Mouse (Mus musculus) limb, embryonic 13.5 days (tissue): ENCODE measurements around the gene Timp4. TPM values are rescaled to one million over a fixed set of nuclear protein-coding genes. Genes with fewer than 3 reads are reported as not detected.
A peak's percentile ranks its signal among the peaks of the same experiment; 100 is the strongest.
"Not testable (repeated sequence)": the region's sequence is repeated elsewhere in the genome, so short reads cannot be mapped to it uniquely, and the experiment has no call there.

Experiments
- ATAC-seq: fragments of 200-750 bp; cut with Nextera tagmentation; 2 replicates; pipeline ENCODE4 v1.8.0; 2017; ENCODE audit warnings: low read depth, moderate number of reproducible peaks, moderate TSS enrichment; ENCODE audit not compliant: low FRiP score
- H3K27ac ChIP-seq: fragments of 300-500 bp; sonication (generic); 2 replicates; pipeline ENCODE4 v1.5.1; 2015; ENCODE audit warnings: inconsistent platforms, mild to moderate bottlenecking, moderate library complexity
- H3K27me3 ChIP-seq: fragments of 300-500 bp; sonication (generic); 2 replicates; pipeline ENCODE4 v1.6.1; 2015; ENCODE audit warnings: mild to moderate bottlenecking, inconsistent platforms
- H3K36me3 ChIP-seq: fragments of 300-500 bp; sonication (generic); 2 replicates; pipeline ENCODE4 v1.6.1; 2015; ENCODE audit warnings: inconsistent platforms, mild to moderate bottlenecking, moderate library complexity
- H3K4me1 ChIP-seq: fragments of 300-500 bp; sonication (generic); 2 replicates; pipeline ENCODE4 v1.6.1; 2015; ENCODE audit warnings: inconsistent platforms
- H3K4me2 ChIP-seq: fragments of 300-500 bp; sonication (generic); replicated peaks from 2 replicates; pipeline ENCODE4 v1.6.1; 2015; ENCODE audit warnings: inconsistent platforms, mild to moderate bottlenecking, moderate library complexity
- H3K4me3 ChIP-seq: fragments of 300-500 bp; sonication (generic); 2 replicates; pipeline ENCODE4 v1.5.1; 2015; ENCODE audit warnings: moderate library complexity, mild to moderate bottlenecking, inconsistent platforms
- H3K9ac ChIP-seq: fragments of 300-500 bp; sonication (generic); 2 replicates; pipeline ENCODE4 v1.6.1; 2015; ENCODE audit warnings: mild to moderate bottlenecking, inconsistent platforms
- H3K9me3 ChIP-seq: fragments of 300-500 bp; sonication (generic); 2 replicates; pipeline ENCODE4 v1.6.1; 2016; ENCODE audit warnings: inconsistent platforms
- WGBS: fragments of 180-500 bp; shearing (Covaris S2); methylation state at CpG from one replicate; pipeline ENCODE4 v1.1.7; 2015; 5-methylcytosine and 5-hydroxymethylcytosine counted together
- polyA plus RNA-seq: library from polyadenylated mRNA; unstranded; fragments of >200 nt; fragmentation: Nextera tagmentation; extraction: Ambion mirVana; gene quantifications from 2 replicates; pipeline ENCODE4 v1.2.1, GENCODE M21; 2015

Gene Timp4
- polyA plus RNA-seq, 1 experiment from 2014 or later: 0.59 TPM

GRCm38 (mm10) chr6:115244222-115244621, 7.8 kb downstream of the Timp4 start:
- Histone ChIP-seq H3K4me2 (no peak overlapping the region), H3K9ac (no peak overlapping the region), H3K27me3 (no peaks in the 10 kb centered on the region), H3K27ac (no peak overlapping the region), H3K36me3 (no peaks in the 10 kb centered on the region), H3K4me1 (no peaks in the 10 kb centered on the region), H3K9me3 (no peaks in the 10 kb centered on the region), H3K4me3 (no peak overlapping the region)
- ATAC-seq: no peak
- WGBS: 68% methylated on average over 2 of the region's 2 CpGs

- Histone ChIP-seq H3K9ac (no peak overlapping the region), H3K4me3 (no peak overlapping the region), H3K27me3 (no peaks in the 10 kb centered on the region), H3K4me1 (no peaks in the 10 kb centered on the region), H3K27ac (no peak overlapping the region), H3K9me3 (no peaks in the 10 kb centered on the region), H3K36me3 (no peaks in the 10 kb centered on the region), H3K4me2 (no peak overlapping the region)
- WGBS: 92% methylated on average over 3 of the region's 3 CpGs
- ATAC-seq: no peak
These were observed 10.1 kb downstream of the Timp4 start for GRCm38 (mm10) chr6:115241939-115242338.

DNA sequence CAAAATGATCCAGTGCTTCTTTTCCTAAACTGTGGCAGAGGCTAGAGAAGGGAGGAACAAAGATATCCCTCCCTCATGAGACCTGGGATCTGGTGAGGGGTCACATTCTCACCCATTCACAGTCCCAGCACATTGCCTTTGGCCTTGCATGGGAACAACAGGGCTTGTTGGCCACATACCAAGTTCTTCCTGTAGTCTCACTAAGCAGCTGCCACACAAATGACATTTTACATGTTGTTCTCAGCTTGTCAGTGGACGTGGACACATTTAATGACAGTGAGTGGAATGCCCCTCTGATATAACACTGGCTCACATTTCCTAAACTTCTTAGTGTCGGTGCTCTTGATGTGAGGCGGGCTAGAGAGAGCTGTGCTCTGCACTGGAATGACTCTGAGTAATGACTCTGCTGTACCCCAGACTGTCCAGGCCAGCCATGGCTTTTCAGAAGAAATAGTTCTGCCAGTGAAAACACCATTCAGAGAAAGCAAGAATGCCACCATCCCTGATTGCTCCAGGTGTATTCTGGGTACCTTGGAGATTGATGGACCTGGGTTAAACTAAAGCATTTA, 10.8 kb downstream of the Timp4 start:
- H3K36me3 ChIP-seq: no peaks in the 10 kb centered on the region
- H3K27ac ChIP-seq: no peak overlapping the region
- WGBS: 60% methylated on average over 3 of the region's 3 CpGs
- no peak overlapping the region for H3K4me2 ChIP-seq
- no peak overlapping the region for H3K9ac ChIP-seq
- H3K9me3 ChIP-seq: no peaks in the 10 kb centered on the region
- H3K4me3 ChIP-seq: no peak overlapping the region
- H3K4me1 ChIP-seq: no peaks in the 10 kb centered on the region
- no peak for ATAC-seq
- no peaks in the 10 kb centered on the region for H3K27me3 ChIP-seq

DNA sequence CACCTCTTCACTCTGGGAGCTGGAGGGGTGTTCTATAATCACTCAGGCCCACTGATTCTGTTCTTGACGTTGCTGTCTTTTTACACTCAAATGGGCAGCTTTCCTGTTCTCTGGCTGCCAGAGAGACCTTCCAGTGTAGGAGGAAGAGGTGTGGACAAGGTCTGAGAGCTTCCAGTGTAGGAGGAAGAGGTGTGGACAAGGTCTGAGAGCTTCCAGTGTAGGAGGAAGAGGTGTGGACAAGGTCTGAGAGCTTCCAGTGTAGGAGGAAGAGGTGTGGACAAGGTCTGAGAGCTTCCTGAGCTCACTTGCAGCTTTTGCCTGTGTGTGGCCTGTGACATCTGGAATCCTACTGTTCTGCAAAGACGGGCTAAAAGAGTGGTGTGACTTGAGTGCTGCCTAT, 11.6 kb downstream of the Timp4 start:
- WGBS: 38% methylated on average over 2 of the region's 2 CpGs
- H3K4me2 ChIP-seq, H3K4me3 ChIP-seq, H3K27ac ChIP-seq, H3K4me1 ChIP-seq, H3K9me3 ChIP-seq, H3K9ac ChIP-seq, H3K36me3 ChIP-seq, H3K27me3 ChIP-seq, ATAC-seq: not testable (repeated sequence)

GRCm38 (mm10) chr6:115239335-115239734, 12.7 kb downstream of the Timp4 start:
- H3K4me3 ChIP-seq: no peak overlapping the region
- WGBS: 77% methylated on average over 7 of the region's 7 CpGs
- H3K27me3 ChIP-seq: no peaks in the 10 kb centered on the region
- no peaks in the 10 kb centered on the region for H3K9me3 ChIP-seq
- no peaks in the 10 kb centered on the region for H3K4me1 ChIP-seq
- H3K4me2 ChIP-seq: no peak overlapping the region
- no peak overlapping the region for H3K27ac ChIP-seq
- no peak for ATAC-seq
- H3K36me3 ChIP-seq: no peaks in the 10 kb centered on the region
- H3K9ac ChIP-seq: no peak overlapping the region

DNA sequence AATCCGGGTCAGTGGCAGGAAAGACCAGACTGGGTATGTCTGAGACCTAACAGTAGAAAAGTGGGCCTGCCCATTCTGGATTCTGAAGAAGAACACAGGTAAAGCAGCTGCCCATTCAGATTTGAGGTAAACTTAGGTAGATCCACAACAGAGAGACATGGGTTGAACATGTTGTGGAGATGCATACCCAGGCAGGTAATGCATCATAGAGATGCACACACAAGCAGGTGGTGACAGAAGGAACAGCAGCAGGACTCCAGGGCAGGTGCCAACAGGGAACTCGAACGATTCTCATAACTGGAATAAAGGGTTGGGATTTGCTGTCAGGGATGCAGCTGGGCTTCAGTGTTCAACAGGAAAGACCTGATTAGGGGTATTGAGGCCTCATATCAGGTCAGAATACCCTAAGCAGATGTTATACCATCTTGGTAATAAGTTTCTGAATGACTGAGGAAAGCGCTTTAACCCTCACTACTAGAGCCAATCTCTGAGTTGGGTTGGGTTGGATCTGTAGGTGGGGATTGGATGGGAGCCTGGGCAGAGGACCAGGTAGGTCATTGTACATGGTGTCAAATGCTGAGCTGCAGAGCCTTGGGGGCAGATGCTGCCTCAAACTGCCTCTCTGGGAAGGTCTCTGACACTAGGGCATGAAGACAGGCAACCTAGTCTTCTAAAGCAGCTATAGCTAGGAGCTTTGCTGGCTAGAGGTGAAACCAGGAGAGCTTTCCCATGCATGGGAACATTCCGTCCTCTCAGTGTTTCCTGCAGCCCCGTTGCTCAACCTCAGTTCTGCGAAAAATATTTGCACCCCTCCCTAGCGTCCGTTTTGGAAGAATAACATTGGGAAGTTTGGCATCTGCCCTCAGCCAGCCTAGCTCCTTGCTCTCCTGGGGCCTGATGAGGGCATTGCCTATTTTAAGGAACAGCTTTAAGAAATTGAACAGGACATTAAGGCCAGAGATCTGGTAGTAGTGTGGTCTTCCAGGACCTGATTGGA, 13.7 kb downstream of the Timp4 start:
- no peak overlapping the region for H3K27ac ChIP-seq
- ATAC-seq: no peak
- no peaks in the 10 kb centered on the region for H3K27me3 ChIP-seq
- WGBS: 83% methylated on average over 9 of the region's 9 CpGs
- H3K9me3 ChIP-seq: no peaks in the 10 kb centered on the region
- no peaks in the 10 kb centered on the region for H3K4me1 ChIP-seq
- H3K9ac ChIP-seq: no peak overlapping the region
- H3K36me3 ChIP-seq: no peaks in the 10 kb centered on the region
- H3K4me2 ChIP-seq: no peak overlapping the region
- H3K4me3 ChIP-seq: no peak overlapping the region

DNA sequence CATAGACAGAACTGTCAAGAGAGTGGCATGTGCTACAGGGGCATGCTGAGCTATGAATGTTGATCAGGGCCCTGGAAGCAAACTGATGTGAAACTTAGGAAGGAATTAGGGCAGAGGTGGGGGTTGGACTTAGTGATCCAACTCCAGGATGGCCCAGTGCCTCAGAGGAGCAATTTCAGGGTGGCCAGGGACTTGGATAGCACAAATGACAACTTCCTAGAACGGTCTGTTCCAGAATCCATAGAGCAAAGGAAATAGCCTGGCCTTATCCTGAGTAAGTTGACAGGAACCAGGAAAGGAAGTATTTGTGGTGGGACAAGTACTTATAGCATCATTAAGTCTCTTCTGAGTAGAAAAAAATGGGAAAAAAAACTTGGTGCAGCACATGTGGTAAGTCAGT, 19.4 kb downstream of the Timp4 start:
- Histone ChIP-seq H3K36me3 (no peaks in the 10 kb centered on the region), H3K4me2 (no peak overlapping the region), H3K4me1 (no peaks in the 10 kb centered on the region), H3K4me3 (no peak overlapping the region), H3K9ac (no peak overlapping the region), H3K27me3 (no peaks in the 10 kb centered on the region), H3K27ac (no peak overlapping the region), H3K9me3 (no peaks in the 10 kb centered on the region)
- ATAC-seq: no peak
- WGBS: 71% methylated on average over 1 of the region's 1 CpGs

- WGBS: 65% methylated on average over 4 of the region's 4 CpGs
- Histone ChIP-seq H3K4me1 (no peaks in the 10 kb centered on the region), H3K27ac (no peak overlapping the region), H3K4me3 (no peak overlapping the region), H3K9me3 (no peaks in the 10 kb centered on the region), H3K36me3 (no peaks in the 10 kb centered on the region), H3K4me2 (no peak overlapping the region), H3K27me3 (no peaks in the 10 kb centered on the region), H3K9ac (no peak overlapping the region)
- ATAC-seq: no peak
These were observed 20.2 kb downstream of the Timp4 start for GRCm38 (mm10) chr6:115231836-115232235.

GRCm38 (mm10) chr6:115230557-115230956, 21.4 kb downstream of the Timp4 start:
- no peak for ATAC-seq
- WGBS: 22% methylated on average over 3 of the region's 3 CpGs

GRCm38 (mm10) chr6:115227529-115227928, 24.5 kb downstream of the Timp4 start:
- no peaks in the 10 kb centered on the region for H3K9me3 ChIP-seq
- no peak overlapping the region for H3K4me3 ChIP-seq
- no peak overlapping the region for H3K27ac ChIP-seq
- H3K9ac ChIP-seq: no peak overlapping the region
- H3K4me1 ChIP-seq: no peaks in the 10 kb centered on the region
- H3K36me3 ChIP-seq: no peaks in the 10 kb centered on the region
- 10% methylated on average over 2 of the region's 2 CpGs for WGBS
- H3K4me2 ChIP-seq: no peak overlapping the region
- ATAC-seq: 0 out of 2 replicates have a peak, but pooled peaks have one; percentile 57
- no peaks in the 10 kb centered on the region for H3K27me3 ChIP-seq

More at GRCm38 (mm10) chr6:115230557-115230956, 21.4 kb downstream of the Timp4 start:
- no peaks in the 10 kb centered on the region for H3K36me3 ChIP-seq
- H3K4me1 ChIP-seq: no peaks in the 10 kb centered on the region
- H3K9ac ChIP-seq: no peak overlapping the region
- H3K27me3 ChIP-seq: no peaks in the 10 kb centered on the region
- no peak overlapping the region for H3K4me3 ChIP-seq
- H3K27ac ChIP-seq: no peak overlapping the region
- no peaks in the 10 kb centered on the region for H3K9me3 ChIP-seq
- H3K4me2 ChIP-seq: no peak overlapping the region

DNA sequence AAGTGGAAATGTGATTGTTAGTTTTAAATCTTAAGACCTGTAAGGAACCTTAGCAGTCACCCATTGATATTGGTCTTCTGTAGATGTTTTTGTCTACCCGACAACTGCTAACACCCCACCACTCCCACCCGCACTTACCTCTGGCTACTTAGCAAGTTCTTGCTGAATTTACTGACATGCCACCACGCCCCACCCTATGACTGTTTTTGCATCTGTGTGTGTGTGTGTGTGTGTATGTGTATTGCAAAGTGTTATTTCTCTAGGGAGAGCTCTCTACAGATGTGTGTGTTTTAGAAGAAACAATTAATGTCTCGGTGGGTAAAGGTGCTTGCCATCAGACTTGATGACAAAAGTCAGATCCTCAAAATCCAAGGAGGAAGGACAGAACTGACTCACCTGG, 25.0 kb downstream of the Timp4 start, which contains the start of gene Gm17482:
Gene Gm17482, plus strand, starts transcription at position 301 of the 400 bp plus-strand sequence.
- no peak for ATAC-seq
- no peaks in the 10 kb centered on the region for H3K9me3 ChIP-seq
- H3K4me3 ChIP-seq: no peak within 1 kb of the TSS
- no peaks in the 10 kb centered on the region for H3K27me3 ChIP-seq
- no peaks in the 10 kb centered on the region for H3K4me1 ChIP-seq
- no peak within 1 kb of the TSS for H3K9ac ChIP-seq
- WGBS: 70% methylated on average over 4 of the region's 4 CpGs
- no peak within 1 kb of the TSS for H3K27ac ChIP-seq
- H3K36me3 ChIP-seq: no peaks in the 10 kb centered on the region
- no peak within 1 kb of the TSS for H3K4me2 ChIP-seq

GRCm38 (mm10) chr6:115225519-115225918, 26.5 kb downstream of the Timp4 start:
- H3K36me3 ChIP-seq: no peaks in the 10 kb centered on the region
- ATAC-seq: no peak
- no peak overlapping the region for H3K4me2 ChIP-seq
- H3K9me3 ChIP-seq: no peaks in the 10 kb centered on the region
- 64% methylated on average over 3 of the region's 3 CpGs for WGBS
- no peaks in the 10 kb centered on the region for H3K4me1 ChIP-seq
- H3K27me3 ChIP-seq: no peaks in the 10 kb centered on the region
- H3K9ac ChIP-seq: no peak overlapping the region
- H3K27ac ChIP-seq: no peak overlapping the region
- no peak overlapping the region for H3K4me3 ChIP-seq
